Mouse (Mus musculus): Measurements from ENCODE around the gene Cebpg. TPM values are rescaled to one million over a fixed set of nuclear protein-coding genes. Genes with fewer than 3 reads are reported as not detected.

The Cebpg gene
- polyA plus RNA-seq, 1 experiment from 2014 or later = 28.3 TPM

- no peak for DNase-seq (ENCODE audit: low spot score)
- Histone ChIP-seq H3K4me3 (replicated peaks; ENCODE audit: low read length) (no peak overlapping the region), H3K4me1 (replicated peaks; ENCODE audit: control insufficient read depth, insufficient read depth, low read length) (0 out of 2 replicates have a peak, but pooled peaks cover 2% of the 10 kb centered on the region), H3K27me3 (ENCODE audit: control insufficient read depth, insufficient read depth, low read length) (no peaks in the 10 kb centered on the region), H3K9ac (no peak overlapping the region), H3K4me2 (replicated peaks) (no peak overlapping the region), H3K9me3 (ENCODE audit: control insufficient read depth, low read length) (no peaks in the 10 kb centered on the region), H3K27ac (no peak overlapping the region), H3K36me3 (replicated peaks; ENCODE audit: control insufficient read depth, insufficient read depth) (0 out of 2 replicates have a peak, but pooled peaks cover 4% of the 10 kb centered on the region)
- WGBS = 93% methylated on average over 5 of the region's 5 CpGs
- ATAC-seq (ENCODE audit: low FRiP score) = no peak
Measured at GRCm38 (mm10) chr7:35029228-35029627, 27.1 kb downstream of the Cebpg start.

- no peaks in the 10 kb centered on the region for H3K9me3 ChIP-seq (ENCODE audit: control insufficient read depth, low read length)
- no peak overlapping the region for H3K4me2 ChIP-seq (replicated peaks)
- no peak for DNase-seq (ENCODE audit: low spot score)
- ATAC-seq (ENCODE audit: low FRiP score) = no peak
- no peak overlapping the region for H3K27ac ChIP-seq
- H3K36me3 ChIP-seq (replicated peaks; ENCODE audit: control insufficient read depth, insufficient read depth) = 0 out of 2 replicates have a peak, but pooled peaks cover 4% of the 10 kb centered on the region
- no peak overlapping the region for H3K4me3 ChIP-seq (replicated peaks; ENCODE audit: low read length)
- WGBS = 85% methylated on average over 16 of the region's 16 CpGs
- no peaks in the 10 kb centered on the region for H3K4me1 ChIP-seq (replicated peaks; ENCODE audit: control insufficient read depth, insufficient read depth, low read length)
- H3K27me3 ChIP-seq (ENCODE audit: control insufficient read depth, insufficient read depth, low read length) = no peaks in the 10 kb centered on the region
- H3K9ac ChIP-seq = no peak overlapping the region
Measured at GRCm38 (mm10) chr7:35028559-35028958, 27.8 kb downstream of the Cebpg start.

GRCm38 (mm10) chr7:35027801-35028420, 28.5 kb downstream of the Cebpg start:
- Histone ChIP-seq H3K27ac (no peak overlapping the region), H3K36me3 (replicated peaks; ENCODE audit: control insufficient read depth, insufficient read depth) (0 out of 2 replicates have a peak, but pooled peaks cover 4% of the 10 kb centered on the region), H3K9me3 (ENCODE audit: control insufficient read depth, low read length) (no peaks in the 10 kb centered on the region), H3K4me3 (replicated peaks; ENCODE audit: low read length) (no peak overlapping the region), H3K4me1 (replicated peaks; ENCODE audit: control insufficient read depth, insufficient read depth, low read length) (no peaks in the 10 kb centered on the region), H3K9ac (no peak overlapping the region), H3K27me3 (ENCODE audit: control insufficient read depth, insufficient read depth, low read length) (no peaks in the 10 kb centered on the region), H3K4me2 (replicated peaks) (no peak overlapping the region)
- WGBS = 71% methylated on average over 9 of the region's 9 CpGs
- DNase-seq (ENCODE audit: low spot score) (no peak), ATAC-seq (ENCODE audit: low FRiP score) (no peak)

GRCm38 (mm10) chr7:35026838-35027291, 29.5 kb downstream of the Cebpg start:
- Histone ChIP-seq H3K36me3 (replicated peaks; ENCODE audit: control insufficient read depth, insufficient read depth) (no peaks in the 10 kb centered on the region; the same call in 1 of the 2 replicates), H3K4me1 (replicated peaks; ENCODE audit: control insufficient read depth, insufficient read depth, low read length) (no peaks in the 10 kb centered on the region), H3K27ac (no peak overlapping the region), H3K9me3 (ENCODE audit: control insufficient read depth, low read length) (no peaks in the 10 kb centered on the region), H3K27me3 (ENCODE audit: control insufficient read depth, insufficient read depth, low read length) (no peaks in the 10 kb centered on the region), H3K4me2 (replicated peaks) (no peak overlapping the region), H3K9ac (no peak overlapping the region), H3K4me3 (replicated peaks; ENCODE audit: low read length) (no peak overlapping the region)
- peak; percentile 42 for DNase-seq (ENCODE audit: low spot score)
- no peak for ATAC-seq (ENCODE audit: low FRiP score)
- WGBS = 79% methylated on average over 3 of the region's 3 CpGs

DNA sequence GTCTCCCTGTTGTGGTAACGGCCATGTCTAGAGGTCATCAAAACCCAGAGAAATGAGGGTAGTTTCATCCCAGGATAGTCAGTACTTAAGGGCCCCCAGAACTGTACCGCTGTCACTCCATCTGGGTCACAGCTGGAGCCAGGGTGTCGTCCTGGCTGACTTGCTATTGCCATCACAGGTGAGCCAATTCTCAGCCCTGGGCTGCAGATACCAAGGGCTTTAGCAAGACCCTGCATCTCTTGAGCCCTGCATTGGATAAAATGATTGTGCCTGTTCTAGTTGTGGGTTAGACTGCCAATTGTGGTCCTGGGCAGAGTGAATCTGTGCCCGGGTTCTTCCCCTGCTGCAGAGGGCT, 30.1 kb downstream of the Cebpg start:
- WGBS = 74% methylated on average over 4 of the region's 4 CpGs
- Histone ChIP-seq H3K27me3 (ENCODE audit: control insufficient read depth, insufficient read depth, low read length) (no peaks in the 10 kb centered on the region), H3K36me3 (replicated peaks; ENCODE audit: control insufficient read depth, insufficient read depth) (no peaks in the 10 kb centered on the region; the same call in 1 of the 2 replicates), H3K9me3 (ENCODE audit: control insufficient read depth, low read length) (no peaks in the 10 kb centered on the region), H3K4me2 (replicated peaks) (no peak overlapping the region), H3K4me3 (replicated peaks; ENCODE audit: low read length) (no peak overlapping the region), H3K9ac (no peak overlapping the region), H3K27ac (no peak overlapping the region), H3K4me1 (replicated peaks; ENCODE audit: control insufficient read depth, insufficient read depth, low read length) (no peaks in the 10 kb centered on the region)
- ATAC-seq (ENCODE audit: low FRiP score) = no peak
- no peak for DNase-seq (ENCODE audit: low spot score)

- no peaks in the 10 kb centered on the region for H3K27me3 ChIP-seq (ENCODE audit: control insufficient read depth, insufficient read depth, low read length)
- no peaks in the 10 kb centered on the region for H3K4me1 ChIP-seq (replicated peaks; ENCODE audit: control insufficient read depth, insufficient read depth, low read length)
- no peaks in the 10 kb centered on the region; the same call in 1 of the 2 replicates for H3K36me3 ChIP-seq (replicated peaks; ENCODE audit: control insufficient read depth, insufficient read depth)
- H3K4me2 ChIP-seq (replicated peaks) = no peak overlapping the region
- no peaks in the 10 kb centered on the region for H3K9me3 ChIP-seq (ENCODE audit: control insufficient read depth, low read length)
- H3K27ac ChIP-seq = no peak overlapping the region
- DNase-seq (ENCODE audit: low spot score) (peak; percentile 80), ATAC-seq (ENCODE audit: low FRiP score) (peak; percentile 56)
- 44% methylated on average over 5 of the region's 5 CpGs for WGBS
- H3K9ac ChIP-seq = no peak overlapping the region
- no peak overlapping the region for H3K4me3 ChIP-seq (replicated peaks; ENCODE audit: low read length)
Measured at GRCm38 (mm10) chr7:35025409-35026275, 30.7 kb downstream of the Cebpg start.

DNA sequence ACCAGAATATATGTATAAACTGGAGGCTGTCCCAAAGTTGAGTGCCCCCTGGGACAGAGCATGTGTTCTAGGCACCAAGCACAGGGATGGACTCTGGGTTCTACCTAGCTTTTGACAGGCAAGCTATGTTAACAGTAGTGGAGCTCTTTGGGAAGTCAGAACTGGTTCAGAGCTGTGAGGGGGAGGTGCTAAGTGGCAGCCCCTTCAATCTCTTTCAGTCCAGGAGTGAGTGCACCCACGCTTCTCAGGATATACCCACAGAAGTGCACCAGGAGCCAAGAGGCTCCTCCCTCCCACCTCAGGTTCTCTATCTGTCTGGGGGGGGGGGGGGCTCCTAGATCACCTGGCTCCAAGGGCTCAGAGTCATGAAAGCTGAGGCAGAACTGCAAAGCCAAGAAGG, 31.9 kb downstream of the Cebpg start:
- WGBS = 100% methylated on average over 1 of the region's 1 CpGs
- H3K9ac ChIP-seq = no peak overlapping the region
- no peak for DNase-seq (ENCODE audit: low spot score)
- no peak overlapping the region for H3K4me3 ChIP-seq (replicated peaks; ENCODE audit: low read length)
- H3K27ac ChIP-seq = no peak overlapping the region
- H3K27me3 ChIP-seq (ENCODE audit: control insufficient read depth, insufficient read depth, low read length) = no peaks in the 10 kb centered on the region
- H3K4me2 ChIP-seq (replicated peaks) = no peak overlapping the region
- no peaks in the 10 kb centered on the region for H3K9me3 ChIP-seq (ENCODE audit: control insufficient read depth, low read length)
- H3K36me3 ChIP-seq (replicated peaks; ENCODE audit: control insufficient read depth, insufficient read depth) = no peaks in the 10 kb centered on the region; the same call in 1 of the 2 replicates
- no peaks in the 10 kb centered on the region for H3K4me1 ChIP-seq (replicated peaks; ENCODE audit: control insufficient read depth, insufficient read depth, low read length)
- ATAC-seq (ENCODE audit: low FRiP score) = no peak

- Histone ChIP-seq H3K9me3 (ENCODE audit: control insufficient read depth, low read length) (no peaks in the 10 kb centered on the region), H3K4me3 (replicated peaks; ENCODE audit: low read length) (no peak overlapping the region), H3K4me2 (replicated peaks) (no peak overlapping the region), H3K36me3 (replicated peaks; ENCODE audit: control insufficient read depth, insufficient read depth) (no peaks in the 10 kb centered on the region; the same call in 1 of the 2 replicates), H3K9ac (no peak overlapping the region), H3K4me1 (replicated peaks; ENCODE audit: control insufficient read depth, insufficient read depth, low read length) (no peaks in the 10 kb centered on the region), H3K27ac (no peak overlapping the region), H3K27me3 (ENCODE audit: control insufficient read depth, insufficient read depth, low read length) (no peaks in the 10 kb centered on the region)
- DNase-seq (ENCODE audit: low spot score) = no peak
- ATAC-seq (ENCODE audit: low FRiP score) = no peak
- 86% methylated on average over 4 of the region's 4 CpGs for WGBS
Measured at GRCm38 (mm10) chr7:35023251-35023650, 33.1 kb downstream of the Cebpg start.

- H3K4me2 ChIP-seq (replicated peaks) = no peak overlapping the region
- H3K4me3 ChIP-seq (replicated peaks; ENCODE audit: low read length) = no peak overlapping the region
- ATAC-seq (ENCODE audit: low FRiP score) (no peak), DNase-seq (ENCODE audit: low spot score) (no peak)
- H3K27ac ChIP-seq = no peak overlapping the region
- H3K4me1 ChIP-seq (replicated peaks; ENCODE audit: control insufficient read depth, insufficient read depth, low read length) = no peaks in the 10 kb centered on the region
- H3K27me3 ChIP-seq (ENCODE audit: control insufficient read depth, insufficient read depth, low read length) = no peaks in the 10 kb centered on the region
- no peaks in the 10 kb centered on the region for H3K9me3 ChIP-seq (ENCODE audit: control insufficient read depth, low read length)
- no peak overlapping the region; the same call in 1 of the 2 replicates for H3K9ac ChIP-seq
- WGBS = 81% methylated on average over 10 of the region's 10 CpGs
- H3K36me3 ChIP-seq (replicated peaks; ENCODE audit: control insufficient read depth, insufficient read depth) = no peaks in the 10 kb centered on the region; the same call in 1 of the 2 replicates
Measured at GRCm38 (mm10) chr7:35021365-35021764, 35.0 kb downstream of the Cebpg start.

All from hindbrain, embryonic 14.5 days (tissue).